Mouse (Mus musculus): ENCODE data around the gene Tinagl1. TPM values are rescaled to one million over a fixed set of nuclear protein-coding genes. Genes with fewer than 3 reads are reported as not detected.
A peak's percentile ranks its signal among the peaks of the same experiment; 100 is the strongest.

Gene Tinagl1
- polyA plus RNA-seq, 1 experiment from 2014 or later, result 4.7 TPM

DNA sequence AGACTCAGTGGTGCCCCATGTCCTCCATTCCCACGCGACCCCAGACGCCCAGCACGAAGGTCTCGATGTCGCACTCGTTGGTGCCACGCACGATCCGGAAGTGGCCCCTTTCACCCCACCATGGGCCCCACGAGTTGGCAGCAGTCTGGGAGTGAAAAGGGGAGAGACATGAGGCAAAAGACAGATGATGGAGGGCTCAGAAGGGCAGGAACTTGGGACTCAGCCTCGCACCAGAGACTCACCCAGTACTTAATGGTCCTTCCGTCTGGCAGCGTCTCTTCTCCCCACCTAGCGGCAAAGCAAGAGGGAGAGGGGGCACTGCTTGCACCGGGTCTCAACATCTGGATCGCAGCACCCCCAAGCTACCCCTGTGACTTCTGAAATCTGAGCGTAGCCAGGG lies 8.9 kb downstream of the Tinagl1 start:
- no peaks in the 10 kb centered on the region for H3K9me3 ChIP-seq (ENCODE audit: control insufficient read depth, low read length)
- no peak overlapping the region for H3K9ac ChIP-seq (replicated peaks; ENCODE audit: low read depth, low read length)
- WGBS, result 83% methylated on average over 17 of the region's 18 CpGs
- no peak overlapping the region for H3K27ac ChIP-seq (ENCODE audit: low read length)
- H3K4me1 ChIP-seq (replicated peaks; ENCODE audit: control insufficient read depth, insufficient read depth, low read length), result peaks cover 14% of the 10 kb centered on the region
- no peak for ATAC-seq
- no peaks in the 10 kb centered on the region for H3K36me3 ChIP-seq (ENCODE audit: control insufficient read depth, insufficient read depth)
- H3K4me3 ChIP-seq (replicated peaks; ENCODE audit: low read length), result no peak overlapping the region
- peaks cover 17% of the 10 kb centered on the region; the same call in 1 of the 2 replicates for H3K27me3 ChIP-seq (replicated peaks; ENCODE audit: control insufficient read depth, insufficient read depth, low read length)
- H3K4me2 ChIP-seq (ENCODE audit: low read length), result no peak overlapping the region

DNA sequence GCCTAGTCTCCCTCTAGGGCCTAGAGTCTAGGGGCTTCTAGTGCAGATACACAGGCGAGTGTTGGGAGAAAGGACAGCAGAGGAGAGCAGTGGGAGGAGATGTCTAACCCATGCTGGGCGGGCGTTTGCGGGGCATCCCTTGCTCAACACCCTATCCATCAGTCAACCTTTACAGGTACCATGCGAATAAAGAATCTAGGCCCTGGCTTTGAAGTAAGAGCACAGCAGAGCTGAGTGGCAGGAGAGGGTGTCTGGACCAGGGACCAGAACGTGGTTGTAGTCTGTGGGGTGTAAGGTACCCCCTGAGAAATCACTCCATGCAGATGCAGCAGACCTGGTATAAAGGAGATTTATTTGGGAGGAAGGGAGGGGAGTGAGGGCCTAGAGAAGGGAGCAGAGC lies 10.8 kb downstream of the Tinagl1 start:
- ATAC-seq, result no peak
- peaks cover 17% of the 10 kb centered on the region; the same call in 1 of the 2 replicates for H3K27me3 ChIP-seq (replicated peaks; ENCODE audit: control insufficient read depth, insufficient read depth, low read length)
- H3K4me1 ChIP-seq (replicated peaks; ENCODE audit: control insufficient read depth, insufficient read depth, low read length), result peaks cover 14% of the 10 kb centered on the region
- WGBS, result 74% methylated on average over 6 of the region's 6 CpGs
- no peak overlapping the region for H3K9ac ChIP-seq (replicated peaks; ENCODE audit: low read depth, low read length)
- no peaks in the 10 kb centered on the region for H3K9me3 ChIP-seq (ENCODE audit: control insufficient read depth, low read length)
- H3K27ac ChIP-seq (ENCODE audit: low read length), result no peak overlapping the region
- no peaks in the 10 kb centered on the region for H3K36me3 ChIP-seq (ENCODE audit: control insufficient read depth, insufficient read depth)
- H3K4me3 ChIP-seq (replicated peaks; ENCODE audit: low read length), result no peak overlapping the region
- H3K4me2 ChIP-seq (ENCODE audit: low read length), result no peak overlapping the region

DNA sequence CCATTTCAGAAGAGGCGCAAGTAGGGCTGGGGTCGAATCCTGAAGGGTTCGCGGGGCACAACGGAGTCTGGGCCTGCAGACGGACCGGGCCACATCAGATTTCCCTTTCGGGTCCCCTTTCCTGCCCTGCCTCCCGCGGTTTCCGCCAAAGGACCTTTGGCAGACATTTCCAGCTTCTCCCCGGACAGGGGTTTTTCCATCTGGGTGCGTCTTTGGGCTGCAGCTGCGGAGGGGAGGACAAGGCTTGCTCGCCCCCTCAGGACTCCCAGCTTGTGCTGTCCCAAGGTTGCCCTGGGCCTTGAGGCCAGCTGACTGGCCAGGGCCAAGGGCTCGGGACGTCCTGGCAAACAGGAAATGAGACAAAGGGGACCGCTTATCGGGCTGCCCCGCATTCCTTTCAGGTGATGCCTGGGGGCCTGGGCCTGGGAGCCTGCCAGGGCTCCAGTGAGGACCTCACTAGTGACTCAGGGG lies 11.5 kb downstream of the Tinagl1 start:
- 5% methylated on average over 20 of the region's 20 CpGs for WGBS
- Histone ChIP-seq H3K27ac (ENCODE audit: low read length) (no peak overlapping the region), H3K4me1 (replicated peaks; ENCODE audit: control insufficient read depth, insufficient read depth, low read length) (peaks cover 11% of the 10 kb centered on the region), H3K9me3 (ENCODE audit: control insufficient read depth, low read length) (no peaks in the 10 kb centered on the region), H3K4me2 (ENCODE audit: low read length) (peak overlapping the region; percentile 5), H3K9ac (replicated peaks; ENCODE audit: low read depth, low read length) (0 out of 2 replicates have a peak overlapping the region, but pooled peaks have one; percentile 13), H3K27me3 (replicated peaks; ENCODE audit: control insufficient read depth, insufficient read depth, low read length) (peaks cover 17% of the 10 kb centered on the region; the same call in 1 of the 2 replicates), H3K4me3 (replicated peaks; ENCODE audit: low read length) (no peak overlapping the region), H3K36me3 (ENCODE audit: control insufficient read depth, insufficient read depth) (no peaks in the 10 kb centered on the region)
- ATAC-seq, result no peak

DNA sequence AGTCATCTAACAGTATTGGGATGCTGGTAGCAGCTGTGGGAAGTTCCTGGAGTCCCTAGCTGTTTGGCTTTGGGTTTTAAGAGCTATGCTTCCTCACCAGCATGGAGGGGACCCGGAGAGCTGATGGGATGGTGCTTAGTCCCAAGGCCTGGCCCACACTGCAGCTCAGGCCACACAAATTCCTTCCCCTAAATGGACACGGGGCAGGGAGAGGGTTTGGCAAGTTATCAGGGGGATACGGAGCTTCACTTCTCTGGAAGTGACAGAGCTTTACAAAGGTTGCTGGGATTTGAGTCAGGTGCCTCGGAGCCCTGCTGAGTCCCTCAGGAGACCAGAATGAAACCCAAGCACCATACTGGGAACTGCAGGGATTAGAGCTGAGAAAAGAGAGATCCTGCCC lies 13.6 kb downstream of the Tinagl1 start:
- H3K4me1 ChIP-seq (replicated peaks; ENCODE audit: control insufficient read depth, insufficient read depth, low read length), result peaks cover 7% of the 10 kb centered on the region
- no peaks in the 10 kb centered on the region for H3K36me3 ChIP-seq (ENCODE audit: control insufficient read depth, insufficient read depth)
- peaks cover 17% of the 10 kb centered on the region; the same call in 1 of the 2 replicates for H3K27me3 ChIP-seq (replicated peaks; ENCODE audit: control insufficient read depth, insufficient read depth, low read length)
- H3K9me3 ChIP-seq (ENCODE audit: control insufficient read depth, low read length), result no peaks in the 10 kb centered on the region
- WGBS, result 11% methylated on average over 4 of the region's 4 CpGs
- no peak overlapping the region for H3K4me2 ChIP-seq (ENCODE audit: low read length)
- no peak overlapping the region for H3K4me3 ChIP-seq (replicated peaks; ENCODE audit: low read length)
- no peak overlapping the region for H3K9ac ChIP-seq (replicated peaks; ENCODE audit: low read depth, low read length)
- no peak overlapping the region for H3K27ac ChIP-seq (ENCODE audit: low read length)
- ATAC-seq, result no peak

DNA sequence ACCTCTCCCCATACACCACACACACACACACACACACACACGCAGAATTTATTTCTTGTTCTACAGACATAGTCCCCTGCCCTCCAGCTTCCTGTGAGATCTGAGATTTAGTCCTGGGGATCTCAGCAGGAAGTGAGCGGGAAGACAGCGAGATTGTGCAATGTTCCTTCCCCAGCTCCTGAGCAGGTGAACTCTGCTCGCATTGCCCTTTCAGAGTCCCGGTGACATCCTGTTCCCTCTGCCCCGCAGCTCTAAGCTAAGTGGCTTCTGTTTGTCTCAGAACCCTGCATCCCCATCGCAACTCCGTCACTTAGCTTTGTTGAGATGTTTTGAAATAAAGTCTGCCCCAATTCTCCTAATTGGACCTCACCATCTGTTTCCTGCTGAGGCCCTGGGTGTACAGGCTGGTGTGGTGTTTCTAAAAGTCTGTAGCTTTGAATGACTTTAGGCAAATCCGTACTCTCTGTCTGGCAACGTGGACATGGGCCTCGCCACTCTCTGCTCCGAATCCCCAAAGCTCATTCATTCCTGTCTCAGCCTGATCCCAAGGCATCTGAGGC lies 18.0 kb downstream of the Tinagl1 start:
- H3K9me3 ChIP-seq (ENCODE audit: control insufficient read depth, low read length), result 0 out of 2 replicates have a peak, but pooled peaks cover 3% of the 10 kb centered on the region
- no peak overlapping the region for H3K4me2 ChIP-seq (ENCODE audit: low read length)
- no peak overlapping the region for H3K27ac ChIP-seq (ENCODE audit: low read length)
- 72% methylated on average over 12 of the region's 12 CpGs for WGBS
- ATAC-seq, result no peak
- no peaks in the 10 kb centered on the region for H3K36me3 ChIP-seq (ENCODE audit: control insufficient read depth, insufficient read depth)
- peaks cover 4% of the 10 kb centered on the region for H3K27me3 ChIP-seq (replicated peaks; ENCODE audit: control insufficient read depth, insufficient read depth, low read length)
- no peak overlapping the region for H3K4me3 ChIP-seq (replicated peaks; ENCODE audit: low read length)
- no peak overlapping the region for H3K9ac ChIP-seq (replicated peaks; ENCODE audit: low read depth, low read length)
- no peaks in the 10 kb centered on the region for H3K4me1 ChIP-seq (replicated peaks; ENCODE audit: control insufficient read depth, insufficient read depth, low read length)

DNA sequence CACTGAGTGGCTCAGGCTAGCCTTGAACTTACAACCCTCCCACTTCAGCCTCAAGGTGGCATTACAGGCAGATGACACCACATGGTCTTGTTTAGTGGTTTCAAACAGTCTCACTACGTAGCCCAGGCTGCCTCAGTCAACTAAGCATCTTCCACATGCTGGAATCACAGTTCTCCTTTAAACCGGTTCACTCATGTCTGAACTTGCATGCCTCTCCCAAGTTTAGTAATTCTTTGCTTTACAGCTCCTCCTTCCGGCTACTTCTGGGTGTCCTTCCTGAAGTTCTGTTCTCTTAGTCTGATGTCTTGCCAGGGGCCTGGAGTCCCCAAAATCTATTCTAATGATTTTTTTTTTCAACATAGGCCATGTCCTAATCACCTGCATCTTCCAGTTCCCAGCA lies 20.7 kb downstream of the Tinagl1 start:
- 81% methylated on average over 3 of the region's 3 CpGs for WGBS
- H3K9me3 ChIP-seq (ENCODE audit: control insufficient read depth, low read length), result 0 out of 2 replicates have a peak, but pooled peaks cover 3% of the 10 kb centered on the region
- peaks cover 5% of the 10 kb centered on the region for H3K27me3 ChIP-seq (replicated peaks; ENCODE audit: control insufficient read depth, insufficient read depth, low read length)
- H3K4me3 ChIP-seq (replicated peaks; ENCODE audit: low read length), result no peak overlapping the region
- no peaks in the 10 kb centered on the region for H3K36me3 ChIP-seq (ENCODE audit: control insufficient read depth, insufficient read depth)
- no peak overlapping the region for H3K27ac ChIP-seq (ENCODE audit: low read length)
- H3K4me2 ChIP-seq (ENCODE audit: low read length), result no peak overlapping the region
- H3K4me1 ChIP-seq (replicated peaks; ENCODE audit: control insufficient read depth, insufficient read depth, low read length), result no peaks in the 10 kb centered on the region
- no peak overlapping the region for H3K9ac ChIP-seq (replicated peaks; ENCODE audit: low read depth, low read length)
- ATAC-seq, result no peak

DNA sequence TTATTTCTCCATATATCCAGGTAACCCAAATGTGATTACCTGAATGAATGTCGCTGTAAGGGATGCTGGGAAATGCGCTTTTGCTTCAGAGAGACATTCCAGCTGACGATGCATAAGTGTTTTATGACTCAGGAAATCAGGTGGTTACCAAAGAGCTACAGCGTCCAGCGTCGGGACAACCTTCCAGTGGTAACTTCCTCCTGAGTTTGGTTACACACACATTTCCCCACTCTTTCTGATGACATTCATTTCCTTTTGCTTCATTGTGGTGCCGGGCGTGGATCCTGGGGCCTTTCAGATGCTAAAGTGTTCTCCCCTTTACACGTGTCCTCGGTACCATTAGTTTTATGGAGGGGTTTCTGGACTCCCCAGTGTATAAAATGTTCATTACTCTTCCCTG lies 26.5 kb downstream of the Tinagl1 start:
- Histone ChIP-seq H3K27ac (ENCODE audit: low read length) (no peak overlapping the region), H3K4me3 (replicated peaks; ENCODE audit: low read length) (no peak overlapping the region), H3K9ac (replicated peaks; ENCODE audit: low read depth, low read length) (no peak overlapping the region), H3K27me3 (replicated peaks; ENCODE audit: control insufficient read depth, insufficient read depth, low read length) (peaks cover 10% of the 10 kb centered on the region), H3K4me2 (ENCODE audit: low read length) (no peak overlapping the region), H3K36me3 (ENCODE audit: control insufficient read depth, insufficient read depth) (no peaks in the 10 kb centered on the region), H3K4me1 (replicated peaks; ENCODE audit: control insufficient read depth, insufficient read depth, low read length) (no peaks in the 10 kb centered on the region), H3K9me3 (ENCODE audit: control insufficient read depth, low read length) (no peaks in the 10 kb centered on the region)
- 83% methylated on average over 10 of the region's 10 CpGs for WGBS
- ATAC-seq, result no peak

DNA sequence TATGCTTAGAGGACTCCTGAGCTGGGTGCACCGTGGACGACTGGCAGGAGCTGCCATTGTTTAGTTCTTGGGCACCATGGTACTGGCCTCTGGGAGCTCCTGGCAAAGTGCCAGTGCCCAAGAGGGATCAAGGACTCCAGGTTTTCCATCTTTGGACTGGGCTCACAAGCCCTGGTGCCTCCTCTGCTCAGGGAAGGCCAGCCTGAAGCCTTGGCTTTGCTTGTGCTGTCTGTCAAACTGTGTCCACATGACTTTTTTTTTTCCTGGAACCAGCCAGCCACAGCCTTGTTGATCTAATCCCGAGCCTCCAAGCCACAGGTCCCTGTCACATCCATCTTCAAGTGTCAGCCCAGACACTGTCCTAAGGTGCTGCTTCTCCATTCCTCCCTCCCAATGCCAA lies 33.1 kb downstream of the Tinagl1 start:
- Histone ChIP-seq H3K9ac (replicated peaks; ENCODE audit: low read depth, low read length) (no peak overlapping the region), H3K27ac (ENCODE audit: low read length) (no peak overlapping the region), H3K27me3 (replicated peaks; ENCODE audit: control insufficient read depth, insufficient read depth, low read length) (peaks cover 37% of the 10 kb centered on the region), H3K4me3 (replicated peaks; ENCODE audit: low read length) (no peak overlapping the region), H3K9me3 (ENCODE audit: control insufficient read depth, low read length) (no peaks in the 10 kb centered on the region), H3K36me3 (ENCODE audit: control insufficient read depth, insufficient read depth) (no peaks in the 10 kb centered on the region), H3K4me1 (replicated peaks; ENCODE audit: control insufficient read depth, insufficient read depth, low read length) (peaks cover 12% of the 10 kb centered on the region), H3K4me2 (ENCODE audit: low read length) (no peak overlapping the region)
- WGBS, result 46% methylated on average over 3 of the region's 3 CpGs
- ATAC-seq, result no peak

DNA sequence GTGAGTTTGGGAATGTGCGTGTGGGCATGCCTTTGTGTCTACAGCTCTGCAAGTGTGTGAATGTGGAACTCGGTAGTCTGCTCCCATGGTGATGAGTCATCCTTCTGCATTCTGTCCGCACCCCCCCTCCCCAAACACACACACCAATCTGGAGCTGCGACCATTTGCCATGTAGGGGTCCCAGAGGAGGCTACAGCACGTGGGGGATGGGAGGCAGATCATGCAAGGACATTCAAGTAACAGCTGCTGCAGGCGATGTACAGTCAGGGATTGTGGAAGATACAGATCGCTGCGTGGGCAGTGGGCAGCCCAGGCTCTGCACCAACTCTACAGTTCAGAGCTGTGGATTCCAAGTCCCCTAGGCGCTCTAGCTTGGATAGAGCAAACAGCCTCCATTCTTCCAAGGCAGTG lies 33.9 kb downstream of the Tinagl1 start:
- Histone ChIP-seq H3K36me3 (ENCODE audit: control insufficient read depth, insufficient read depth) (no peaks in the 10 kb centered on the region), H3K9ac (replicated peaks; ENCODE audit: low read depth, low read length) (no peak overlapping the region), H3K9me3 (ENCODE audit: control insufficient read depth, low read length) (no peaks in the 10 kb centered on the region), H3K4me3 (replicated peaks; ENCODE audit: low read length) (no peak overlapping the region), H3K4me1 (replicated peaks; ENCODE audit: control insufficient read depth, insufficient read depth, low read length) (peaks cover 12% of the 10 kb centered on the region), H3K27me3 (replicated peaks; ENCODE audit: control insufficient read depth, insufficient read depth, low read length) (peaks cover 37% of the 10 kb centered on the region), H3K27ac (ENCODE audit: low read length) (no peak overlapping the region), H3K4me2 (ENCODE audit: low read length) (no peak overlapping the region)
- no peak; the same call in 1 of the 2 replicates for ATAC-seq
- WGBS, result 54% methylated on average over 9 of the region's 9 CpGs

DNA sequence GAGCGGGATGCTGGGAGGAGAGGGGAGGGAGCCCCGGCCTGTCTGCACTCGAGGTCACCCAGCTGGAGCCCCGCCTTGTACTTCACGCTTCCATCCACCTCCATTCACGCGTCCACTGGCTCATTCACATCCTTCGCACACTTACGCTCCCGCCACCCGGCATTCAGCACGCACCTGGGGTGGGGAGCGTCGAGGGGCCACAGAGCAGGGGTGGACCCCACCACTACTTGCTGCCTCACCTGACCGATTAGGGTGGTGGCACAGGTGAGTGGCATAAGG lies 35.8 kb downstream of the Tinagl1 start, which contains the start of gene Hcrtr1:
Gene Hcrtr1 (minus strand): TSS at position 146 of the 279 bp plus-strand sequence.
- 0% methylated on average over 14 of the region's 15 CpGs for WGBS
- H3K36me3 ChIP-seq (ENCODE audit: control insufficient read depth, insufficient read depth), result no peaks in the 10 kb centered on the region
- H3K4me1 ChIP-seq (replicated peaks; ENCODE audit: control insufficient read depth, insufficient read depth, low read length), result peaks cover 12% of the 10 kb centered on the region
- peaks cover 34% of the 10 kb centered on the region for H3K27me3 ChIP-seq (replicated peaks; ENCODE audit: control insufficient read depth, insufficient read depth, low read length)
- peak within 1 kb of the TSS; percentile 89 for H3K4me2 ChIP-seq (ENCODE audit: low read length)
- peak within 1 kb of the TSS; percentile 49 for H3K9ac ChIP-seq (replicated peaks; ENCODE audit: low read depth, low read length)
- H3K9me3 ChIP-seq (ENCODE audit: control insufficient read depth, low read length), result no peaks in the 10 kb centered on the region
- no peak; the same call in 1 of the 2 replicates for ATAC-seq
- peak within 1 kb of the TSS; percentile 46 for H3K4me3 ChIP-seq (replicated peaks; ENCODE audit: low read length)
- no peak within 1 kb of the TSS for H3K27ac ChIP-seq (ENCODE audit: low read length)

All from forebrain, embryonic 16.5 days (tissue).